Mouse (Mus musculus) cerebellum, postnatal 4 days (tissue): ENCODE data around the gene Cd81.

ENCODE experiments used
- DNase-seq, 2 experiments: peaks; one replicate each; pipeline ENCODE4 v3.0.0; 2022; ENCODE audit warnings: low spot score in 2 of 2, mixed read lengths in 1 of 2

Gene Cd81

GRCm38 (mm10) chr7:143049841-143050816, 2.4 kb upstream of the Cd81 start:
- DNase-seq, result no peak

GRCm38 (mm10) chr7:143051316-143051715, 1.2 kb upstream of the Cd81 start:
- DNase-seq, result no peak

- peak in 1 of 2 experiments; percentile 73 for DNase-seq
These were observed 715 bp downstream of the Cd81 start for GRCm38 (mm10) chr7:143053008-143053899.

GRCm38 (mm10) chr7:143053961-143054611, 1.5 kb downstream of the Cd81 start:
- DNase-seq, result no peak

- DNase-seq, result no peak
These were observed 2.0 kb downstream of the Cd81 start for GRCm38 (mm10) chr7:143054612-143054965.

GRCm38 (mm10) chr7:143055001-143055400, 2.5 kb downstream of the Cd81 start:
- DNase-seq, result no peak

- no peak for DNase-seq
These were observed 3.1 kb downstream of the Cd81 start for GRCm38 (mm10) chr7:143055499-143056186.

DNA sequence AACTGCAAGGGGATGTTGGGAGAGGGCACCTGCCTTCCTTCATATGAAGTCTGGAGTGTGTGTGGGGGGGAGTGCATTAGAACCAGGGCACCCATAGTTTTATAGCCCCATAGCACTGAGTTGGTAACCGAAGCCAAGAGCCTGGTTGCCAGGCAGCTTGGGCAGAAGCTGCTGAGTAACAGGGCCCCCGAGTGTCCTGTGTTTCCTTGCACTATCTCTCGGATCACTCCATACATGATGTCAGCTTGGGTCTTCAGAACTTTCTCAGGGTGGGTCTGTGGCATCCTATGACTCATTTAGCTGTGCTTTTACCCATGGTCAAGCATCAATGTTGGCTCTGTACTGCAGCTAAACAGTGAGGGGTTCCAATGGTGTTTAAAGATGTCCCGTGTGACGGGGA, 4.5 kb downstream of the Cd81 start:
- no peak for DNase-seq

- no peak for DNase-seq
These were observed 5.2 kb downstream of the Cd81 start for GRCm38 (mm10) chr7:143057667-143058220.

- no peak for DNase-seq
These were observed 5.7 kb downstream of the Cd81 start for GRCm38 (mm10) chr7:143058221-143058697.

DNA sequence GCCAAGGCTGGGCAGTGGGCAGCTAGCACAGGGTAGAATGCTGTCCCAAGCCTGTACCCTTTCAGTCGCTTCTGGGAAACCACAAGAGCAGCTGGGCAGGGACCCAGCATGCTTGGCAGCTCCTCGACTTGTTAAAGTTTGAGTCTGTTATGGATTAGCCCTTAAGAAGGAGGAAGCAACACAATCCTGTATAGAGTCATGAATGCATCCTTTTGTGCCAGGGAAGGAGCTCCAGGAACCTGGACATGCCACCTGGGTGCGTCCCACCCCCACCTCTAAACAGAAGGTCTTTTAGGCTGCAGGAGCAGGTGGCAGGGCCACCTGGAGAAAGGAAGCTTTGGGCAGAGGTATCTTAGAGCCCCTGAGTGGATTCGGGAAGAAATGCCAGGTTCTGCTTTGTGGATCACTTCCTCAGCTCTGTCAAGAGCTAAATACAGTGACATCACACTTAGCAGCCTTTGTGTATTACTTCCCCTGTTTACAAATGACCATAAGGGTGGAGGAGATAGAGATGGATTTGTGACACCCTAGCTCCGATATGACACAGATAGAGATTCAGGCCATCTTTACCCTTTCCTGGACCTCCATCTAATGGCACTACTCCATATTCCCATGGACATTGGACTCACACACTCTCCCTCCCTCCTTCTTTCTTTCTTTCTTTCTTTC, 6.8 kb downstream of the Cd81 start:
- peak in 1 of 2 experiments; percentile 38 for DNase-seq

DNA sequence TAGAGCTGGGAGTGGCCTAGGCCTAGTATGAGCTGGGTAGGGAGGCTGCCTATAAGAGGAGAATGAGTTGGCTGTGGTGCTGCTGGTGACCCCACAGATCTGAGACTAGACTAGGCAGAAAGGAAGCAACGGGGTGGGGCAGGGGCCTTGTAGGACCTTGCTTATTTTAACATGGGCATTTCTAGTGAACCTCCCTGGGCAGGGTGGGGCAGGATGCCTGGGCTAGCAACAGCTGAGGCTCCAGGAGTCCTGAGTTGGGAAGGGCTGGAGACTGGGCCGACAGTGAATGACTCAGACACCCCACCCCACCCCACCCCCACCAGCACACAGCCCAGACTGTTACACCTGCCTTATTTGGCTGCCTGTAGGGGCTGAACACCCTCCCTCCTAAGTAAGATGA, 10.2 kb downstream of the Cd81 start:
- DNase-seq, result no peak

DNA sequence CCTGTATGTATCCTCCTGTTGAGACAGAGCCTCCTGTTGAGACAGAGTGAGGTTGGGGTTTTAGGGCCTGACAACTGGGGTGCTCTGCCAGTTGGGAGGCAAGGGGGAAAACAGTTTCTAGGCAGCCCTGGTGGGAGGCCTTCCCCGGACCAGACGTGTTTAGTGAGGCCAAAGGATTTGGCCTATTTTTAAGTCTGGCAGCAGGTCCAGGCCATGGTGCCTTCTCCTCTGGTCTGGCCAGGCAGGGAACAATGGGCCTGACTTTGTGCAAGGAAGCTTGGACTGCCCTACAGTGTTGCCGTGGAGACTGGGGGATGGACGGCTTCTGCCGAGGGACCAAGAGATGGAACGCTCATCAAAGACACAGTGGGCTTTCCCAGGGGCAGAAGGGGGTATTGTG, 11.7 kb downstream of the Cd81 start:
- DNase-seq, result peak in 1 of 2 experiments; percentile 37

DNA sequence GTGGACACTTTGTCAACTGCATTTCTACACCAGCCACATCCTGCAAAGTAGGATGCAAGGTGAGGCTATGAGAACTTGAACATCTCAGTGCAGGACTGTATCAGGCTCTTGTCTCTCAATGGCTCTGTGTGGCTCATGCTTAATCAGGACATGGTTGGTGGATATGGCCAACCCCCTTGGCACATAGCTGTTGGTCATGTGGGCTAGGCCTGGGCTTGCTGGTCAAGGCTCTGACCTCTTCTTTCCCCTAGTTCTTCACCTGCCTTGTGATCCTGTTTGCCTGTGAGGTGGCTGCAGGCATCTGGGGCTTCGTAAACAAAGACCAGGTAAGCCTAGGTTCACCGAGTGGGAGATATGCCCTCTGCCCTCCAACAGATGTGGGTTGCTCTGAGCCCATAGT, 13.2 kb downstream of the Cd81 start:
- DNase-seq, result no peak

- no peak for DNase-seq
These were observed 14.9 kb downstream of the Cd81 start for GRCm38 (mm10) chr7:143067469-143067868.

DNA sequence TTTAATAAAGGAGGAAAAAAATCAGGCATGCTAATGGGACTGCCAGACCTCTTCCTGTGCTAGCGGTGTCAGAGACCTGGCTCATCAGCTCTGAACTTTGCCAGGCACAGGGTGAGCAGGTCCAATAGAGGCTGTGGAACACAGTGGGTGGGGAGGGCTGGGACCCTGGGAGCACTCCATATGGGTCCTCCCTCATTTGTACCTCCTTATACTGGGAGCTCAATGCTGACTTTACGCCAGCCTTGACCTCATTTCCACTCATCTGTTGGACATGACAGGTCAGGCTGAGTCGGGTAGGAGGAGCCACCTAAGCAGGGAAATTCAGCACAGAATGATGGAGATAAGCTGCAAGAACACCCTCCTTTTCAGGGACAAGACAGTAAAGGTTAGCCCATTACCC, 15.4 kb downstream of the Cd81 start:
- DNase-seq, result no peak

DNA sequence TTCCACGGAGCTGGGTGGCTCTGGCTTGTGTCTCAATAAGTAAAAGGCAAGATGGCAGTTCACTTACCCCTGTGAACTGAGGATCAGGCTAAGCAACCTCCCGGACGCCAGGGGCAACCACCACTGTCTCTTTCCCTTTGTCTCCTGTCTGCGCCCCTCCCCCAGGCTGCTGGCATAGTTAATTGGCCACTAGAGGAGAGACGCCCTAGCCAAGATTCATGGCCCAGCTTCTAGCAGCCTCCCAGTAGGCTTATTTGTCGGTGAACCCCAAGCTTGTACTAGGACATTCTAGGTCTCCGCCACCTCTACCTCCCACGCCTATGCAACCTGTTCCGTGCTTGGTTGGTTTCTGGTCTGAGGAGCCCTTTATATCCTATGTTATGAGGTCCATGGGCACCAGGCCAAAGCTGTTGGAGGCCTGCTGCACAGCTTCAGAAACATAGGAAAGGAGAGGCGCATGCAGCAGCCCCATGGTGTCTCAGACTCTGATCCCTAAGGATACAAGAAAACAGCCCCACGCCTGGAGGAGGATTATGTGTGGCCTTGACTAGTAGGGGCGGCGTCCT, 15.9 kb downstream of the Cd81 start:
- DNase-seq, result peak; percentile 46 to 79

DNA sequence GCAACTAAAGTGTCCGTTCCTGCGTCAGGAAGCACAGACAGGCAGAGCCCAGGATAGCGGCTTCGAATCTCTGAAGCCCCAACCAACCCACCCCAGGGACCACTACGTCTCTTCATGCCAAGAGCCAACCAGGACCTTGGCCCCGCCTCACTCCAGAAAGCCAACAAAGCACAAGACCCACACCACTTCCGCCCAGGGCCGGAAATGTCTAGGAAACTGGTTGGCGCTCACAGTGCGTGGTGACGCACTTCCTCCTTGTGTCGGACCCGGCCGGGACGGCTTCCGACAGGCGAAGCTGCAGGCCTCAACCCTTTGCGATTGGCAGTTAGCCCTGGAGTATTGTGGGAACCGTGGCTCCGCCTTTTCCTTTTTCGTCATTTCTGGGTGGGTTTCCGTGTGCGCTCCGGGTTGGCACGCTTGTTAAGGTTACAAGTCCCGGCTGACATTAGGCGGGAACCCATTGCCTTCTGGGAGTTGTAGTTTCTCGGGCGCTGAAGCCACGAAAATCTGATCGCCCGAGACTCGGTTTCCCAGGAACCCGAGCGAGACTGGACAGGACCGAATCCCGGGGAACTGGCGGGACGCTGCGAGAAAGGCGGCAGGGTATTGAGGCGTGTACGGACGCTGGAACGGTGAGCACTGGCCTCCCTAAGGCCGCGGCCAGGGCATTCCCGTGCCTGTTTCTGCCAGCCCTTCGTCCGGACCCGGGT, 16.5 kb downstream of the Cd81 start, which contains the start of gene Tssc4:
Tssc4 (plus strand) TSS at position 368 of the 710 bp plus-strand sequence.
- peak; percentile 89 to 95 for DNase-seq

DNA sequence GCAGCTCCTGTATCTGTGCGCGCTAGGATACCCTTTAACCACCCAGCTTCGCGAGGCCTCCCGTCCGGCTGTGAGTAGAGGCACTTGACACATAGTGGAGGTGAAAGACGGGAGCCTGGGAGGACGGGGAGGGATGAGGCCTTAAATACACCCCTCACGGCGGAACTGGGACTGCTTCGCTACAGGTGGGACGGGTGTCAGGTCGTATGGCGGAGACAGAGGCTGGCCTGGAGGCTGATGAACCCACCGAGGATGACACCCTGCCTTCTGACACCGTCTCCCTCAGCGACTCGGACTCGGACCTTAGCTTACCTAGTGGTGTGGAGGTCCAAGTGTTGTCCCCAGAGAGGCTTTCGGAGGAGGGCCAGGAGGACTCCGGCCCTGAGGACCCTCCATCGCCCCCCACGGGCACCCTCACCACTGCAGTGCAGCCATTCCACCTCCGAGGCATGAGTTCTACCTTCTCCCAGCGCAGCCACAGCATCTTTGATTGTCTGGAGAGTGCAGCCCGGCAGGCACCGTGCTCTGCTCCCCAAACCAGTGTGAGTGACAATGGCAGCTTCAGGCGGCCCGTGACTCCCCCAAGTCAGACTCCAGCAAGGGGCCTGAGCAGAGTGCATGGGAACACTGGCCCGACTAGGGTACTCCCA, 17.3 kb downstream of the Cd81 start:
- peak in 1 of 2 experiments; percentile 24 for DNase-seq
